Mouse (Mus musculus) megakaryocyte, embryonic 14.5 days (primary cell): ENCODE data around the gene Ptges2. TPM values are rescaled to one million over a fixed set of nuclear protein-coding genes. Genes with fewer than 3 reads are reported as not detected.
A peak's percentile ranks its signal among the peaks of the same experiment; 100 is the strongest.

Experiments
- H3K27me3 ChIP-seq: replicated peaks from 2 replicates; pipeline ENCODE3; 2012; ENCODE audit warnings: inconsistent platforms
- H3K36me3 ChIP-seq: replicated peaks from 2 replicates; pipeline ENCODE3; 2012; ENCODE audit warnings: low read length, inconsistent platforms, mixed read lengths
- H3K4me1 ChIP-seq: 2 replicates; pipeline ENCODE4 v1.6.1; 2012; ENCODE audit warnings: inconsistent platforms
- H3K4me3 ChIP-seq: replicated peaks from 2 replicates; pipeline ENCODE3; 2012; ENCODE audit warnings: moderate library complexity, mild to moderate bottlenecking, inconsistent platforms
- H3K9me3 ChIP-seq: 2 replicates; pipeline ENCODE4 v1.6.1; 2012; ENCODE audit warnings: inconsistent platforms
- FLI1 ChIP-seq: IDR thresholded peaks from 2 replicates; pipeline ENCODE4 v1.6.1; 2012; ENCODE audit warnings: low read length, inconsistent platforms, mixed read lengths
- GATA1 ChIP-seq: IDR thresholded peaks from 3 replicates; pipeline ENCODE4 v1.6.1; 2012; ENCODE audit warnings: mixed read lengths, low read length, inconsistent platforms, borderline replicate concordance
- polyA plus RNA-seq: library from polyadenylated mRNA; stranded (reverse); fragments of >175 nt; gene quantifications from 2 replicates; pipeline ENCODE4 v1.2.3, GENCODE M21; 2012; ENCODE audit warnings: low replicate concordance; ENCODE audit not compliant: insufficient read depth

The Ptges2 gene
- polyA plus RNA-seq, 1 experiment, result 3.4 TPM

- Histone ChIP-seq H3K4me3 (no peak overlapping the region), H3K27me3 (no peaks in the 10 kb centered on the region), H3K36me3 (peaks cover 18% of the 10 kb centered on the region), H3K4me1 (peaks cover 45% of the 10 kb centered on the region), H3K9me3 (no peaks in the 10 kb centered on the region)
- TF ChIP-seq FLI1 (no peak), GATA1 (no peak)
Observed at GRCm38 (mm10) chr2:32436686-32437372, 41.1 kb downstream of the Ptges2 start.

GRCm38 (mm10) chr2:32437612-32438166 lies 42.0 kb downstream of the Ptges2 start:
- no peaks in the 10 kb centered on the region for H3K9me3 ChIP-seq
- peaks cover 46% of the 10 kb centered on the region for H3K4me1 ChIP-seq
- no peak overlapping the region for H3K4me3 ChIP-seq
- H3K36me3 ChIP-seq, result peaks cover 15% of the 10 kb centered on the region
- H3K27me3 ChIP-seq, result no peaks in the 10 kb centered on the region
- TF ChIP-seq FLI1, result no peak
- no peak for TF ChIP-seq GATA1

GRCm38 (mm10) chr2:32438733-32439132 lies 43.0 kb downstream of the Ptges2 start:
- Histone ChIP-seq H3K27me3 (no peaks in the 10 kb centered on the region), H3K4me3 (no peak overlapping the region)

GRCm38 (mm10) chr2:32439177-32439576 lies 43.5 kb downstream of the Ptges2 start:
- Histone ChIP-seq H3K4me3 (no peak overlapping the region), H3K4me1 (peaks cover 43% of the 10 kb centered on the region), H3K36me3 (peaks cover 24% of the 10 kb centered on the region), H3K9me3 (no peaks in the 10 kb centered on the region), H3K27me3 (no peaks in the 10 kb centered on the region)
- TF ChIP-seq FLI1 (no peak), GATA1 (no peak)

More at GRCm38 (mm10) chr2:32438733-32439132, 43.0 kb downstream of the Ptges2 start:
- TF ChIP-seq GATA1 (no peak), FLI1 (no peak)
- Histone ChIP-seq H3K4me1 (peaks cover 40% of the 10 kb centered on the region), H3K36me3 (peaks cover 19% of the 10 kb centered on the region), H3K9me3 (no peaks in the 10 kb centered on the region)

- peaks cover 52% of the 10 kb centered on the region for H3K4me1 ChIP-seq
- H3K9me3 ChIP-seq, result no peaks in the 10 kb centered on the region
- peaks cover 33% of the 10 kb centered on the region for H3K36me3 ChIP-seq
- H3K4me3 ChIP-seq, result no peak overlapping the region
- TF ChIP-seq FLI1 (no peak), GATA1 (no peak)
- H3K27me3 ChIP-seq, result no peaks in the 10 kb centered on the region
Observed at GRCm38 (mm10) chr2:32440164-32440563, 44.5 kb downstream of the Ptges2 start.

- peaks cover 57% of the 10 kb centered on the region for H3K4me1 ChIP-seq
- H3K4me3 ChIP-seq, result no peak overlapping the region
- H3K36me3 ChIP-seq, result peaks cover 38% of the 10 kb centered on the region
- no peaks in the 10 kb centered on the region for H3K27me3 ChIP-seq
- TF ChIP-seq FLI1, result no peak
- TF ChIP-seq GATA1, result no peak
- H3K9me3 ChIP-seq, result no peaks in the 10 kb centered on the region
Observed at GRCm38 (mm10) chr2:32440632-32441031, 44.9 kb downstream of the Ptges2 start.

- Histone ChIP-seq H3K4me3 (no peak overlapping the region), H3K36me3 (peaks cover 43% of the 10 kb centered on the region), H3K4me1 (peaks cover 64% of the 10 kb centered on the region), H3K9me3 (no peaks in the 10 kb centered on the region), H3K27me3 (no peaks in the 10 kb centered on the region)
- TF ChIP-seq FLI1 (no peak), GATA1 (no peak)
Observed at GRCm38 (mm10) chr2:32441550-32441949, 45.9 kb downstream of the Ptges2 start.

GRCm38 (mm10) chr2:32445535-32445934 lies 49.8 kb downstream of the Ptges2 start:
- H3K4me3 ChIP-seq, result no peak overlapping the region
- H3K9me3 ChIP-seq, result no peaks in the 10 kb centered on the region
- no peaks in the 10 kb centered on the region for H3K27me3 ChIP-seq
- TF ChIP-seq GATA1, result no peak
- no peak for TF ChIP-seq FLI1
- peaks cover 46% of the 10 kb centered on the region for H3K36me3 ChIP-seq
- peaks cover 75% of the 10 kb centered on the region for H3K4me1 ChIP-seq

GRCm38 (mm10) chr2:32447264-32447936 lies 51.7 kb downstream of the Ptges2 start:
- TF ChIP-seq GATA1 (no peak), FLI1 (peak; percentile 23; the same call in 1 of the 2 replicates)
- Histone ChIP-seq H3K9me3 (no peaks in the 10 kb centered on the region), H3K27me3 (no peaks in the 10 kb centered on the region), H3K4me3 (peak overlapping the region; percentile 87), H3K4me1 (peaks cover 67% of the 10 kb centered on the region), H3K36me3 (peaks cover 37% of the 10 kb centered on the region)

GRCm38 (mm10) chr2:32448480-32448879 lies 52.8 kb downstream of the Ptges2 start:
- Histone ChIP-seq H3K27me3 (no peaks in the 10 kb centered on the region), H3K9me3 (no peaks in the 10 kb centered on the region), H3K4me3 (peak overlapping the region; percentile 81), H3K36me3 (peaks cover 29% of the 10 kb centered on the region), H3K4me1 (peaks cover 78% of the 10 kb centered on the region)
- TF ChIP-seq FLI1 (no peak), GATA1 (no peak)
